Mouse (Mus musculus): ENCODE data around the gene Rbmxl1. TPM values are rescaled to one million over a fixed set of nuclear protein-coding genes. Genes with fewer than 3 reads are reported as not detected.
"Not testable (repeated sequence)": the region's sequence is repeated elsewhere in the genome, so short reads cannot be mapped to it uniquely, and the experiment has no call there.

The Rbmxl1 gene
- polyA plus RNA-seq (2021) = 106 TPM

DNA sequence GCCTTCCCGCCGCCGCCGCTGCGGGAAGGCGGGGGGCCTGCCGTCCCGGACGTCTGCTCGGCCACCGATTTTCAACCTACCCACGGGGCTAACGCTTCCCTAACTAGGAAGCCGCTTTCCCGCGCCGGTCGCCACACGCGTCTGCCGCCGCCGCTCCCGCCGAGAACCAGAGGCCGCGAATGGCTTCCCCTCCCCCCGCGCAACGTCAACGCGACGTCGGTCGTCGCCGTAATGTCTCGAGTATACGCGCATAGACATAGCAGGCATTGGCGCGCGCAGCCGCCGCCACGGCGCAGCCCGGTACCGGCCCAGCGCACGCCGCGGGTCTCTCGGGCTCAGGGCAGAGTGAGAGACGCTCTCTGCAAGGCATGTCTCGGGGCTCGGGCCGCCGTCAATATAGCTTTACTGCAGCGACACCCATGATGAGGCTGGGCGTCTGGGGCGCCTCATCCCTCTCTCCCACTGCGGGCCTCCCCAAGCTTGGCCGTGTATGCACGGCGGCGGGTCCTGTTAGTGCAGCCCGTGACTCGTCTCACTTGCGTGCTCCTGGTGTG, at the start of gene Rbmxl1:
Gene Rbmxl1, minus strand, starts transcription at position 180 of the 554 bp plus-strand sequence.
- ATAC-seq (peak; percentile 56), DNase-seq (ENCODE audit: low read depth, low spot score) (no peak)
- ChIA-PET POLR2A (interaction anchor here (0.6 kb wide), 1 partner anchor 879 kb away, joined by 3 read pairs; no protein-coding TSS in a partner anchor), CTCF (no interaction called here)
- TF ChIP-seq CTCF (IDR thresholded peaks at IDR 0.05) = no peak
- no peaks in the 10 kb centered on the region for H3K27me3 ChIP-seq
- in situ Hi-C loops (cut with MboI; ENCODE audit: low pct_unique_long_range_greater_than_20kb) = no loop called here

DNA sequence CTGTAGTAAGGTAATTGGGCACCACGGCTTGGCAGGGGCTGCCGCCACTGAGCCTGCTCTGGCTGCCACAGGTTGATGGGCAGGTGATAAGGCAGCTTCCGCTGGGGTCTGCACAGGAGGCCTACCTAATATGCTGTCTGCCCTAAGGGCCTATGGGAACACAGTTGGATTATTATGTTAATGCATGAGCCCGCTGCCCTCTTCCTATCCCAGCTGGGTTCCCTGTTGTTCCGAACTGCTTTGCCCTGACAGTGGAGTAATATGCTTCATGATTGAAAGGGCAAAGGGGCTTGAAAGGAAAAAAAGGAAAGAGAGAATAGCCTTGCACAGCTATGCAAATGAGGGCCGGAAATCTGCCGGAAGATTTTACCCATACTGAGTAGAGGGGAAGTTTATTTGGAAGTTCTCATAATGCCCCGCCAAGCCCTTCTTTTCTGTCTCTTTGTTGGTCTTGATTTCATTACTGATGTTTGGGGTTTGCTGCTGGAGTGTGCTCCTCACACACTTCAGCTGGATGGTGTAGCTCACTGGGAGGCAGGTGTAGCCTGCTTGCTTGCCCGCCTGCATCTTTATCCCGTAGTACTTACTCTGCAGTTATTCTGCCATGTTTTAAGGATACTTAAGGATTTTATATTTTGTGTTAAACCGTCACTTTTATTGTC, 48.2 kb upstream of the Rbmxl1 start:
- TF ChIP-seq CTCF (IDR thresholded peaks at IDR 0.05) = no peak
- in situ Hi-C loops (cut with MboI; ENCODE audit: low pct_unique_long_range_greater_than_20kb) = no loop called here
- ChIA-PET POLR2A (no interaction called here), CTCF (interaction anchor here (1.7 kb wide), 1 partner anchor 12 kb away, joined by 5 read pairs; no protein-coding TSS in a partner anchor)
- DNase-seq (ENCODE audit: low read depth, low spot score) (no peak), ATAC-seq (no peak)
- H3K27me3 ChIP-seq = no peaks in the 10 kb centered on the region

DNA sequence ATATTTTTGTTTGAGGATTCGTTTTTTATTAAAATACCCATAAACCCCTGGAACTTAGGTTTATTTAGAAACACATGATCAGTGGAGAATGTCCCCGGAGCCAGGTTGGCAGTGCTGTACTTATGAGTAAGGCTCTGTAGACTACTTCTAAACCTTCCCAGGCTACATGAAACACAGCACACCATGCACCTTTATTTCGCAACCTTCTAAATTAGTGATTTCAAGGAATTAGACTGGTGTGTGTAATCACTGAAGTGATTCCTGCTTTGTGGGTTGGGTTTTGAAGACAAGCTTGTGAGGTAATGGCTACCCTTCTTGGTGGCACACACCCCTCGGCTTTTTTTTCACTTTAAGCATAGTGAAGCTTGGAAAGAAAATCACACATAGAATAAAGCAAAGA, 47.1 kb upstream of the Rbmxl1 start:
- TF ChIP-seq CTCF (IDR thresholded peaks at IDR 0.05) = no peak
- POLR2A ChIA-PET = no interaction called here
- CTCF ChIA-PET = interaction anchor here (1.7 kb wide), 1 partner anchor 11 kb away, joined by 5 read pairs; no protein-coding TSS in a partner anchor
- in situ Hi-C loops (cut with MboI; ENCODE audit: low pct_unique_long_range_greater_than_20kb) = no loop called here
- peak; percentile 91 for ATAC-seq
- no peaks in the 10 kb centered on the region for H3K27me3 ChIP-seq
- peak; percentile 35 for DNase-seq (ENCODE audit: low read depth, low spot score)

DNA sequence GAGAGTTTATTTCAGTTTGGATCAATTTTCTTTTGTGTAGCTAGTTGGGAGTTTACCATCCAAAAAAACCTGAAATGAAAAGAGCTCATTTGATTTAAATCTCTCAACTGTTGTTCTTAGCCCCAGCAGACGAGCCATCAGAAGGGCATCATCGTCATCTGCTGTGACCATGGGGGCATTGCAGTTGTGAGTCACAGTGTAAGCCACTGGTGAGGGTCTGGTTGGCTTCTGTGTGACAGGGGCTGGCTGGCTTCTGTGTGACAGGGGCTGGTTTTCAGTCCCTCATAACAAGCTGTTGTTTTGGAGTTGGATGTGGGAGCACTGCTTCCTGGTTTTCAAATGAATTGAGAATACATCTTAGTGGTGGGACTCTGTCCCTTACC, 42.0 kb upstream of the Rbmxl1 start:
- in situ Hi-C loops (cut with MboI; ENCODE audit: low pct_unique_long_range_greater_than_20kb) = no loop called here
- POLR2A ChIA-PET = interaction anchor here (0.9 kb wide), 1 partner anchor 9 kb away, joined by 3 read pairs; no protein-coding TSS in a partner anchor
- DNase-seq (ENCODE audit: low read depth, low spot score) (no peak), ATAC-seq (no peak)
- H3K27me3 ChIP-seq = no peaks in the 10 kb centered on the region
- no peak for TF ChIP-seq CTCF (IDR thresholded peaks at IDR 0.05)
- CTCF ChIA-PET = interaction anchor here (1.0 kb wide), 1 partner anchor 33 kb away, joined by 3 read pairs; no protein-coding TSS in a partner anchor

DNA sequence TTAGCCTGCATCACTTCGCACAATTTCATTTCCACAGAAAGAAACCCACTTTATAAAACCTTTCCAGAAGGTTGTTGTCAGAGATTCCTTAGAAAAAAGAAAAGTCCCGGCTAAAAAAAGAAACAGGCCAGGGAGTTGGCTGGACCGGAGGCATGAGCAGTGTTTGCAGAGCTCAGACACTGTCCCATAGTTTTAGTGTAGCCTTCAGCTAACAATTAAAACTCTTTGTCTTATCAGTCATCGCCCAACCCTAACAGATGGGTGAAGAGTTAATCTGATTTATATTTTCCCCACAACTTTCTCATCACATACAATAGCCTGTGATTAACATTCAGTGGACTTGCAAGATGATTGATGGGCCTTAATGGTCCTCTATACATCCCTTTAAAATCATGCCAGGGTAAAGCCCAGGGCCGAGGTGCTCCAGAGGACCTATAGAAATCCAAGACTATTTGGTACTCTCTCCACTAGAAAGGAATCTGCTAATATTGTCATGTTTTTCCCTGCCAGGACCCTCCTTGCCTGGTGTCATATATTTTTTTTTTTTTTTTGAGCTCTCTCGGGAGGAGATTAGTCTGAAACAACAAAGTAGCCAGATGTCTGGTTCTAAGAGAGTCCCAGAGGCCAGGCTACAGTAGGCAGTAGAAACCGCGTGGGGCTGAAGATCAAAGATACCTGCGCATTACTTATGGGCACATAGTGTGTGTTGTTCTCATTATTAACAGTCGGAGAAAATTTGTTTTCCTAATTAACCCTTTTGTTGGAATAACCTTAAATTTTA, 41.5 kb upstream of the Rbmxl1 start:
- no peak for DNase-seq (ENCODE audit: low read depth, low spot score)
- in situ Hi-C loops (cut with MboI; ENCODE audit: low pct_unique_long_range_greater_than_20kb) = no loop called here
- no peak for ATAC-seq
- H3K27me3 ChIP-seq = no peaks in the 10 kb centered on the region
- no peak for TF ChIP-seq CTCF (IDR thresholded peaks at IDR 0.05)
- POLR2A ChIA-PET = no interaction called here
- CTCF ChIA-PET = interaction anchor here (1.0 kb wide), 1 partner anchor 34 kb away, joined by 3 read pairs; no protein-coding TSS in a partner anchor

DNA sequence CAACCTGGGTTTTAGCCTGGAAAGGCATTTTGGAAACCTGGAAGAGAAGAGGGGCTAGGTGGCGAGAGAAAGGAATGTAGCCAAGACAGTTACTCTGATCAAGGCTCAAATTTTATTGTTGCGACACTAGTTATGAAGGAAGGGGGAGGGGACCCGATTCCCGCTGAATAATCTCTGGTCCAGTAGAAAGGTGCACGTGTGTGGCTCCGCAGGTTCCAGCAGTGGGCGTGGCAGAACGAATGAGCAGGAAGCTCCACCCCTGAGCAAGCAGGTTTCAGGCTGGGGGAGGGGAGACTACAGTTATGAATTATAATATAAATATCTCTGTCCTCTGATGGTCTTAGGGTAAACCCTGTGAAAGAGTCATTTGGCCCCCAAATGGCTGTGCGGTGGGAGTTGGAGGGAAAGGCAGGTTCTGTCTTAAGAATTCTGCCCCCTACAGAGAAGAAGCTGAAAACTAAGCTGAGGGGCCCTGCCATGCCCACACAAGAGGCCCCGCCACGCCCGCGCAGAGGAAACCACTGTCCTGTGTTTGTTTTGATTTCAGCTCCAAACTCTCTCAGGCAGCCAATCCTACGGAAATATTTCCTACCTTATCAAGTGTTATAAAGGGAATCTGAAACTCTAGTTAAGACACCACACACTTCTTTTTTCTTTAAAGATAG, 36.6 kb upstream of the Rbmxl1 start:
- CTCF ChIA-PET = interaction anchor here (1.2 to 2.1 kb wide), 3 partner anchors 9 to 30 kb away, joined by 3 to 5 read pairs (median 5); no protein-coding TSS in a partner anchor
- ATAC-seq; DNase-seq (ENCODE audit: low read depth, low spot score); in situ Hi-C loops (cut with MboI; ENCODE audit: low pct_unique_long_range_greater_than_20kb); H3K27me3 ChIP-seq: not testable (repeated sequence)
- POLR2A ChIA-PET = interaction anchor here (1.1 kb wide), 1 partner anchor 13 kb away, joined by 3 read pairs; no protein-coding TSS in a partner anchor

DNA sequence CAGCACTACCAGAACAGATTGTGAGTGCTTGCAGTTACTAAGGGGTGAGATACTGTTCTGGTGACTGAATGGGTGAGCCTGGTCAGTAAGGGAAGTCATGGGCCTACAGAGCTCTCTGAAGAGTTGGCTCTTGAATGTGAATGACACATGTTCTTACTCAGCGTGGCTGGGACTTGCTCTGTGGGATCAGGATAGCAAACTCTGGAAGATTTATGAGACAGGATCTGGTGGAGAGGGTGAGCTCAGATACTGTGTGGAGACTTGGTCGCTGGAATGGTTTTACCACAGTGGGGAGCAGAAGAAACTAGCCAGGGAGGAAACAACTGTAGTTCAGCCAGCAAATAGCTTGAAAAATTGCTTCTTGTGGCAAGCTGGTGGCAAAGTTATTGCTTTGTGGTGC, 35.8 kb upstream of the Rbmxl1 start:
- in situ Hi-C loops (cut with MboI; ENCODE audit: low pct_unique_long_range_greater_than_20kb) = no loop called here
- no peak for TF ChIP-seq CTCF (IDR thresholded peaks at IDR 0.05)
- ATAC-seq (peak; percentile 57), DNase-seq (ENCODE audit: low read depth, low spot score) (peak; percentile 20)
- CTCF ChIA-PET = interaction anchor here (1.2 to 2.1 kb wide), 4 partner anchors 9 to 30 kb away, joined by 3 to 5 read pairs (median 4); no protein-coding TSS in a partner anchor
- POLR2A ChIA-PET = interaction anchor here (1.1 kb wide), 1 partner anchor 14 kb away, joined by 3 read pairs; no protein-coding TSS in a partner anchor
- H3K27me3 ChIP-seq = no peaks in the 10 kb centered on the region

DNA sequence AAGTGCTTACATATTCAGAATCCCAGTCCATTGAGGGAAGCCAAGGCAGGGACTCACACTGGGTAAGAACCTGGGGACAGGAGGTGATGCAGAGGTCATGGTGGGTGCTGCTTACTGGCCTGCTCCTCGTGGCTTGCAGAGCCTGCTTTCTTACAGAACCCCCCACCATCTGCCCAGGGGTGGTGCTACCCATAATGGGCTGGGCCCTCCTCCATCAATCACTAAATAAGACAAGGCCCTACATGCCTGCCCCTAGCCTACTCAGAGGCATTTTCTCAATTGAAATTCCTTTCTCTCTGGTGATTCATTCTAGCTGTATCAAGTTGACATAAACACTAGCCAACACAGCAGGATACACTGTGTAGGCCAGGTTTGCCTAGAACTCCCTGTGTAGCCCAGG, 34.9 kb upstream of the Rbmxl1 start:
- CTCF ChIA-PET = interaction anchor here (1.2 to 2.1 kb wide), 3 partner anchors 8 to 29 kb away, joined by 3 to 5 read pairs (median 3); no protein-coding TSS in a partner anchor
- in situ Hi-C loops (cut with MboI; ENCODE audit: low pct_unique_long_range_greater_than_20kb) = no loop called here

DNA sequence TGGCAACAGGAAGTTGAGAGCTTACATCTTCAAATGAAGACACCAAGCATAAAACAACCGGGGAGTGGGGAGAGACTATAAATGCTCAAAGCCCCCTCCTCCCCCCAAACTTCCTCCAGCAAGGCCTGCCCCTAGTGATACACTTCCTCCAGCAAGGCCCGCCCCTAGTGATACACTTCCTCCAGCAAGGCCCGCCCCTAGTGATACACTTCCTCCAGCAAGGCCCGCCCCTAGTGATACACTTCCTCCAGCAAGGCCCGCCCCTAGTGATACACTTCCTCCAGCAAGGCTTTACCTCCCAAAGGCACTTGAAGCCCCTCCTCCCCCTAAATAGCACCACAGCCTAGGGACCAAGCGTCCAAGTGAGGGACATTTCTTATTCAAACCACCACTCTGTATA, 34.0 kb upstream of the Rbmxl1 start:
- H3K27me3 ChIP-seq; in situ Hi-C loops (cut with MboI; ENCODE audit: low pct_unique_long_range_greater_than_20kb); ATAC-seq; POLR2A ChIA-PET; DNase-seq (ENCODE audit: low read depth, low spot score): not testable (repeated sequence)
- CTCF ChIA-PET = interaction anchor here (1.3 kb wide), 1 partner anchor 26 kb away, joined by 3 read pairs; no protein-coding TSS in a partner anchor

More for the DNA sequence above, 34.9 kb upstream of the Rbmxl1 start:
- H3K27me3 ChIP-seq = no peaks in the 10 kb centered on the region
- POLR2A ChIA-PET = no interaction called here
- ATAC-seq (no peak), DNase-seq (ENCODE audit: low read depth, low spot score) (no peak)
- TF ChIP-seq CTCF (IDR thresholded peaks at IDR 0.05) = no peak

DNA sequence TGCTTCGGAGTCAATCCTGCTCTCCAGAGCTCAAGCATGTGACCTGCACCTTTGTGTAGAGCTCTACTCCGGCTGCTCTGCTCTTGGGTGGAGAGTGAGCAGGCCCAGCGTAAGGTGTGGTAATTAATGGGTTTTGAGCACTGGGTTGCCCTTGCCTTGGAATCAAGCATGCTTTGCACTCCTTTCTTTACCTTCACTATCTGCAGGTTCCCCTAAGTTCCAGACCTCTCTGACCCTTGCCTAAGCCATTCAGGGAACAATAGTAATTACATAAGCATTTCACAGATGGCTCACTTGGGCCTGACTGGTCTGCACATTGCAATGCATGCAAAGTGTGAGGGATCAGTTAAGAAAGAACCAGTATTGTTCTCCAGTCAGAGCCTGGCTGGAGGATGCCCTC, 29.1 kb upstream of the Rbmxl1 start:
- no peaks in the 10 kb centered on the region for H3K27me3 ChIP-seq
- no peak for TF ChIP-seq CTCF (IDR thresholded peaks at IDR 0.05)
- ATAC-seq (no peak), DNase-seq (ENCODE audit: low read depth, low spot score) (no peak)
- CTCF ChIA-PET = interaction anchor here (1.2 to 1.5 kb wide), 2 partner anchors 9 to 16 kb away, joined by 3 to 4 read pairs; no protein-coding TSS in a partner anchor
- POLR2A ChIA-PET = no interaction called here
- in situ Hi-C loops (cut with MboI; ENCODE audit: low pct_unique_long_range_greater_than_20kb) = no loop called here
